ENCODE assay signal across 28 mouse cellular contexts in genomic region chr10:52025821-52026220, GRCm38 (mm10). TPM values are rescaled to one million over a fixed set of nuclear protein-coding genes. Genes with fewer than 3 reads are reported as not detected.
A peak's percentile ranks its signal among the peaks of the same experiment; 100 is the strongest.
DNase-seq lines count a peak whose midpoint lies in the region; ATAC-seq and TF ChIP-seq lines count a peak whose summit lies in the region.
"Had no signal": no experiment of that assay in that cellular context is flagged by ENCODE, and none has a peak within 500 bp of the region (broad histone marks: within the 10 kb centered on the region; RNA-seq: fewer than 3 reads in every experiment).

No protein-coding gene starts in this region.

- H3K27ac ChIP-seq in hindbrain, embryonic 10.5 days = no peak overlapping the region
- no peak overlapping the region for H3K27ac ChIP-seq in hindbrain, embryonic 13.5 days
- no peak overlapping the region for H3K27ac ChIP-seq in midbrain, embryonic 10.5 days (replicated peaks)
- no peak overlapping the region for H3K27ac ChIP-seq in midbrain, postnatal 0 days (ENCODE audit: low read depth, low read length)
- H3K27ac ChIP-seq: forebrain, embryonic 10.5 days; intestine, embryonic 15.5 days had no signal

- no peak overlapping the region for H3K4me3 ChIP-seq in hindbrain, embryonic 10.5 days
- H3K4me3 ChIP-seq in hindbrain, embryonic 13.5 days = no peak overlapping the region
- H3K4me3 ChIP-seq in midbrain, embryonic 10.5 days = no peak overlapping the region
- H3K4me3 ChIP-seq in midbrain, postnatal 0 days (ENCODE audit: low read depth, low read length) = no peak overlapping the region
- H3K4me3 ChIP-seq: forebrain, embryonic 10.5 days; intestine, embryonic 15.5 days had no signal

- no peak overlapping the region for H3K4me2 ChIP-seq in hindbrain, embryonic 13.5 days
- no peak overlapping the region for H3K4me2 ChIP-seq in midbrain, postnatal 0 days (ENCODE audit: low read depth, low read length, poor library complexity, severe bottlenecking)
- H3K4me2 ChIP-seq: heart, embryonic 11.5 days; intestine, embryonic 15.5 days had no signal

- no peaks in the 10 kb centered on the region for H3K9me3 ChIP-seq in hindbrain, embryonic 10.5 days
- no peaks in the 10 kb centered on the region for H3K9me3 ChIP-seq in hindbrain, embryonic 13.5 days
- H3K9me3 ChIP-seq in midbrain, embryonic 10.5 days (replicated peaks) = no peaks in the 10 kb centered on the region
- no peaks in the 10 kb centered on the region for H3K9me3 ChIP-seq in midbrain, postnatal 0 days (ENCODE audit: low read length)
- H3K9me3 ChIP-seq: forebrain, embryonic 10.5 days; intestine, embryonic 15.5 days had no signal

- no peak for TF ChIP-seq POLR2A in brain, embryonic 14.5 days (IDR thresholded peaks at IDR 0.05; ENCODE audit: borderline replicate concordance, extremely low read depth, insufficient read depth, insufficient read length, poor library complexity, severe bottlenecking)

- no peak for ATAC-seq in hindbrain, embryonic 13.5 days (ENCODE audit: low FRiP score)
- no peak for ATAC-seq in midbrain, postnatal 0 days (ENCODE audit: low FRiP score)
- ATAC-seq: CD4-positive, CD25-positive, alpha-beta regulatory T cell, adult 4 months; forebrain, embryonic 14.5 days; hindbrain, embryonic 16.5 days; intestine, embryonic 15.5 days had no signal

- 8% methylated on average over 7 of the region's 7 CpGs for WGBS in hindbrain, embryonic 10.5 days
- WGBS in hindbrain, embryonic 13.5 days = 7% methylated on average over 7 of the region's 7 CpGs
- 5% methylated on average over 7 of the region's 7 CpGs for WGBS in midbrain, embryonic 10.5 days
- WGBS in midbrain, postnatal 0 days = 14% methylated on average over 7 of the region's 7 CpGs

- no peaks in the 10 kb centered on the region for H3K36me3 ChIP-seq in hindbrain, embryonic 10.5 days
- H3K36me3 ChIP-seq in hindbrain, embryonic 13.5 days = no peaks in the 10 kb centered on the region
- H3K36me3 ChIP-seq in midbrain, embryonic 10.5 days = no peaks in the 10 kb centered on the region
- H3K36me3 ChIP-seq in midbrain, postnatal 0 days (ENCODE audit: insufficient read depth, low read length) = no peaks in the 10 kb centered on the region
- H3K36me3 ChIP-seq: forebrain, embryonic 10.5 days; intestine, embryonic 15.5 days had no signal

- H3K4me1 ChIP-seq in hindbrain, embryonic 10.5 days (replicated peaks) = peaks cover 37% of the 10 kb centered on the region
- H3K4me1 ChIP-seq in hindbrain, embryonic 13.5 days (replicated peaks) = peaks cover 29% of the 10 kb centered on the region
- peaks cover 36% of the 10 kb centered on the region for H3K4me1 ChIP-seq in midbrain, embryonic 10.5 days
- H3K4me1 ChIP-seq in midbrain, postnatal 0 days (ENCODE audit: insufficient read depth, low read length) = peaks cover 9% of the 10 kb centered on the region

- peaks cover 100% of the 10 kb centered on the region for H3K27me3 ChIP-seq in hindbrain, embryonic 10.5 days (ENCODE audit: insufficient read depth, poor library complexity, severe bottlenecking)
- peaks cover 100% of the 10 kb centered on the region for H3K27me3 ChIP-seq in hindbrain, embryonic 13.5 days
- peaks cover 100% of the 10 kb centered on the region for H3K27me3 ChIP-seq in midbrain, embryonic 10.5 days (ENCODE audit: low read depth, poor library complexity, severe bottlenecking)
- peaks cover 78% of the 10 kb centered on the region for H3K27me3 ChIP-seq in midbrain, postnatal 0 days (ENCODE audit: insufficient read depth, low read length)

- TF ChIP-seq CTCF in midbrain, postnatal 0 days (IDR thresholded peaks at IDR 0.05) = no peak
- TF ChIP-seq CTCF in brain, embryonic 14.5 days (IDR thresholded peaks at IDR 0.05; ENCODE audit: borderline replicate concordance, extremely low read depth, insufficient read depth, insufficient read length) = no peak

- peak; percentile 25 for DNase-seq in embryo, embryonic 9.5 days (ENCODE audit: extremely low spot score)
- DNase-seq in embryo, embryonic 10 days (ENCODE audit: low spot score) = no peak
- peak; percentile 3 for DNase-seq in hindbrain, embryonic 10.5 days (ENCODE audit: low spot score)
- DNase-seq in midbrain, embryonic 10.5 days (ENCODE audit: low spot score) = peak; percentile 17
- no peak for DNase-seq in midbrain, postnatal 0 days (ENCODE audit: low spot score)
- peak; percentile 25 for DNase-seq in brain, embryonic 14.5 days (ENCODE audit: low read depth)
- DNase-seq in B cell, adult 2 months = no peak
- DNase-seq: adrenal gland, adult 2 months; adrenal gland, postnatal 14 days; cerebellum, adult 11-12 months; cerebellum, adult 8-10 months; cerebellum, postnatal 10 days; cerebellum, postnatal 36 days; gastrocnemius, postnatal 14 days; heart, adult 11 months; kidney, adult 11 months had no signal

- H3K9ac ChIP-seq in hindbrain, embryonic 13.5 days = no peak overlapping the region
- H3K9ac ChIP-seq in midbrain, postnatal 0 days (replicated peaks; ENCODE audit: low read length, poor library complexity, severe bottlenecking) = no peak overlapping the region
- H3K9ac ChIP-seq: intestine, embryonic 15.5 days had no signal

RNA-seq across cellular contexts. Expression of gene Vgll2, which starts 3.5 kb away (rescaled TPM):
- 1.4 and 1.6 TPM in 2 replicates for polyA plus RNA-seq in hindbrain, embryonic 10.5 days (2016; fragmentation: Nextera tagmentation; extraction: Ambion mirVana)
- polyA plus RNA-seq in hindbrain, embryonic 13.5 days (2015; fragmentation: Nextera tagmentation; extraction: Ambion mirVana) = 0.27 and 0.56 TPM in 2 replicates
- 0.54 TPM in 1 of 2 replicates, not detected in the other for polyA plus RNA-seq in midbrain, embryonic 10.5 days (2016; fragmentation: Nextera tagmentation; extraction: Ambion mirVana)
- total RNA-seq in midbrain, postnatal 0 days (2014; rRNA removed) = not detected in 2 replicates
- 3.4 and 3.7 TPM in 2 replicates for polyA plus RNA-seq in midbrain, postnatal 0 days (2015; fragmentation: Nextera tagmentation; extraction: Ambion mirVana)
- polyA plus RNA-seq in brain, embryonic 14.5 days (2012; rRNA removed) = 1.8 and 4.6 TPM in 2 replicates
- total RNA-seq: adrenal gland, adult 2 months; adrenal gland, postnatal 14 days; heart, postnatal 25 days; hematopoietic stem cell, adult 5-6 weeks; MEL had no signal
- polyA plus RNA-seq: CD4-positive, CD25-positive, alpha-beta regulatory T cell, adult 4 months; heart, embryonic 14.5 days; heart, postnatal 0 days had no signal

Comparison
In these comparisons a context has a peak if more than half of its experiments do, and no peak if none do; other contexts are left out.
1. DNase-seq: peak in embryo, embryonic 9.5 days (single experiment), hindbrain, embryonic 10.5 days (single experiment), midbrain, embryonic 10.5 days (single experiment) and brain, embryonic 14.5 days (single experiment); none in embryo, embryonic 10 days (single experiment), midbrain, postnatal 0 days (single experiment) and B cell, adult 2 months (0 of 2).